Mouse (Mus musculus) small intestine, adult 2 months (tissue): ENCODE data around the gene Pknox2.

ENCODE experiments used
- CTCF ChIP-seq: fragments of 200-500 bp; IDR thresholded peaks from 2 replicates; pipeline ENCODE4 v1.5.1; 2012; ENCODE audit warnings: low read depth, mild to moderate bottlenecking, control low read depth, inconsistent platforms, low read length, moderate library complexity, mixed read lengths; ENCODE audit not compliant: insufficient replicate concordance, insufficient read length; ENCODE audit errors: extremely low read depth
- POLR2A ChIP-seq: fragments of 200-500 bp; IDR thresholded peaks from 2 replicates; pipeline ENCODE4 v1.6.1; 2012; ENCODE audit warnings: low read depth, mild to moderate bottlenecking, control low read depth, inconsistent platforms, low read length, moderate library complexity

DNA sequence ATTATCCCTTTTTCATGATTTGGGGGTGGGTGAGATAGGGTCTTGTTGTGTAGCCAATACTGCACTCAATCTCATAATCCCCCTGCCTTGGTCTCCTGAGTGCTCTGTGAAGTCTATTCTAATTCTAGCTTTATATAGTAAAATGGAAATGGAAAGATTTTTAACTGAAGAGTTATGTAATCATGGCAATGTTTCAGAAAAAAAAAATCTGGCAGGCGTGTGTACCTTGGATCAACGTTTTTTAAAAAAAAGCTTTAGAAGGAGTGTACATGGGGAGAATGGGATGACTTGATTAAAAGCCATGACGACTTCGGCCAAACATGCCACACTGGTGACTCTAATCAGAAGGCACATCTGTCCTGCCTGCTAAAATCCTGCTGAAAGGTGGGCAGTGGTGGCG, 40.2 kb upstream of the Pknox2 start:
- TF ChIP-seq CTCF (no peak), POLR2A (no peak)
